Mouse (Mus musculus): ENCODE data around the gene Gm10282. TPM values are rescaled to one million over a fixed set of nuclear protein-coding genes. Genes with fewer than 3 reads are reported as not detected.

Gene Gm10282
- polyA plus RNA-seq, 1 experiment from 2014 or later = 29.1 TPM

Other genes starting within 250 kb of the Gm10282 start
- gene Olfr373, start 222.1 kb downstream of the Gm10282 start, polyA plus RNA-seq (2016; fragmentation: Nextera tagmentation; extraction: Ambion mirVana) = not detected in 2 replicates
- gene Olfr374, start 198.2 kb downstream of the Gm10282 start, polyA plus RNA-seq (2016; fragmentation: Nextera tagmentation; extraction: Ambion mirVana) = 0.03 and 0.08 TPM in 2 replicates
- 627 and 659 TPM in 2 replicates for gene Tpm4, start 170.3 kb downstream of the Gm10282 start, polyA plus RNA-seq (2016; fragmentation: Nextera tagmentation; extraction: Ambion mirVana)
- 120 and 123 TPM in 2 replicates for gene Rab8a, start 144.1 kb downstream of the Gm10282 start, polyA plus RNA-seq (2016; fragmentation: Nextera tagmentation; extraction: Ambion mirVana)
- not detected in 2 replicates for gene Hsh2d, start 115.6 kb downstream of the Gm10282 start, polyA plus RNA-seq (2016; fragmentation: Nextera tagmentation; extraction: Ambion mirVana)
- not detected in 2 replicates for gene Cib3, start 92.4 kb downstream of the Gm10282 start, polyA plus RNA-seq (2016; fragmentation: Nextera tagmentation; extraction: Ambion mirVana)
- not detected in 2 replicates for gene Gm11034, start 91.6 kb downstream of the Gm10282 start, polyA plus RNA-seq (2016; fragmentation: Nextera tagmentation; extraction: Ambion mirVana)
- gene Fam32a, start 85.5 kb downstream of the Gm10282 start, polyA plus RNA-seq (2016; fragmentation: Nextera tagmentation; extraction: Ambion mirVana) = 73.3 and 77.0 TPM in 2 replicates
- gene Ap1m1, start 65.2 kb downstream of the Gm10282 start, polyA plus RNA-seq (2016; fragmentation: Nextera tagmentation; extraction: Ambion mirVana) = 135 TPM in 2 replicates
- gene Klf2, start 13.8 kb upstream of the Gm10282 start, polyA plus RNA-seq (2016; fragmentation: Nextera tagmentation; extraction: Ambion mirVana) = 7.0 and 9.3 TPM in 2 replicates
- gene Eps15l1, start 116.2 kb upstream of the Gm10282 start, polyA plus RNA-seq (2016; fragmentation: Nextera tagmentation; extraction: Ambion mirVana) = 69.0 and 71.8 TPM in 2 replicates
- 1.4 and 1.7 TPM in 2 replicates for gene Calr3, start 138.6 kb upstream of the Gm10282 start, polyA plus RNA-seq (2016; fragmentation: Nextera tagmentation; extraction: Ambion mirVana)
- 18.7 and 19.0 TPM in 2 replicates for gene 1700030K09Rik, start 138.6 kb upstream of the Gm10282 start, polyA plus RNA-seq (2016; fragmentation: Nextera tagmentation; extraction: Ambion mirVana)
- gene Cherp, start 170.0 kb upstream of the Gm10282 start, polyA plus RNA-seq (2016; fragmentation: Nextera tagmentation; extraction: Ambion mirVana) = 64.4 and 66.5 TPM in 2 replicates
- 29.4 and 33.0 TPM in 2 replicates for gene Slc35e1, start 187.4 kb upstream of the Gm10282 start, polyA plus RNA-seq (2016; fragmentation: Nextera tagmentation; extraction: Ambion mirVana)
- gene Med26, start 243.0 kb upstream of the Gm10282 start, polyA plus RNA-seq (2016; fragmentation: Nextera tagmentation; extraction: Ambion mirVana) = 22.3 and 23.4 TPM in 2 replicates

Data from embryonic facial prominence, embryonic 12.5 days (tissue).